Mouse (Mus musculus) lung, adult 10 weeks (tissue): ENCODE results near the gene Ccnb3. TPM values are rescaled to one million over a fixed set of nuclear protein-coding genes. Genes with fewer than 3 reads are reported as not detected.

ENCODE experiments used
- polyA plus RNA-seq: library from polyadenylated mRNA; stranded (reverse); fragments of 350-450 nt; fragmentation: Illumina TruSeq; extraction: RNeasy Lipid Tissue Mini Kit (QIAGEN cat#74804); gene quantifications from one replicate; pipeline ENCODE4 v1.2.3, GENCODE M21; 2014; ENCODE audit warnings: low read depth, low replicate concordance; ENCODE audit not compliant: insufficient read depth

The Ccnb3 gene
- polyA plus RNA-seq: not detected

DNA sequence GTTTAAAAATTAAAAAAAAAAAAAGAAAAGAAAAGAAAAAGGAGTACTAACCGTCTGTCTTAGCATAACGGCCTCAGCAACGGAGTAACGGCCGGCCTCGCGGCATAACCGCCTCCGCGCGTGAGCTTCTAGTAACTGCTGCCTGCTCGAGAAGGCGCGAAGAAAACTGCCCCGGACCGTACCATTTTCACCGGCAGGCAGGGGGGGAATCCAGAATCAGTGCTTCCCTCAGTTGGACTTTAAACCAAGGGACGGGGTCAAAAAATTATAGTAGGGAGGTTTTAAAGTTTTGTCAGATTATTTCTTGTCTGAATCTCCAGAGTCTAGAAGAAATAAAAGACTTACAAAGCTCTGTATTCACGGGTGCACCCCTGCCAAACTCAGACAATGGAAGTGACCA, at the start of gene Ccnb3:
Gene Ccnb3 (minus strand): TSS at position 101 of the 400 bp plus-strand sequence.

DNA sequence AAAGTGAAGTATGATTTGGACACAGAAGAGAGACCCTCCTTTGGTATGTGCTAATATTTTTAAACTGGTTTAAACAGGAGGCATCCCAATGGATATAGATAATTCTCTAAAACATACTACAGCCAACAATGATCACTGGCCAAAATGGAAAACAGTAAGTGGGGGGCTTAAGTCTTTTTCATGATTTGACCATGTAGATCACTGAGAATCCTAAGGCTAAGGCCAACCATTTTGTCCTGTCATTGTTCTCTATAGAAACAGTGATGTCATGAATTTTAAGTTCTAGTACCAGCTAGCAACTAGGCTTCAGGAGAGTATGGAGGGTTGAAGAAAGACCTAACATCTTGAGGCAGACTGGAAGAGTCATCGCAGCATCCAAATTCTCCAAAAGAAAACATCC, 25.8 kb upstream of the Ccnb3 start, which contains the start of gene Akap4:
Gene Akap4 (plus strand): TSS at position 301 of the 400 bp plus-strand sequence.

Other genes with a start within 250 kb of the Ccnb3 start
- not detected for gene Akap4, start 25.9 kb upstream of the Ccnb3 start, polyA plus RNA-seq